Mouse (Mus musculus) stomach, adult 2 months (tissue): ENCODE results near the gene Bcl2l2. TPM values are rescaled to one million over a fixed set of nuclear protein-coding genes. Genes with fewer than 3 reads are reported as not detected.

ENCODE experiments used
- polyA plus RNA-seq: library from polyadenylated mRNA; depleted of rRNA; stranded (reverse); fragments of >200 nt; gene quantifications from 2 replicates; pipeline ENCODE4 v1.2.3, GENCODE M21; 2012; rRNA removed

The Bcl2l2 gene
- polyA plus RNA-seq: 21.4 and 24.2 TPM in 2 replicates

GRCm38 (mm10) chr14:54883154-54884021 lies at the start of gene Bcl2l2, which contains the start of gene Gm20521:
Gene Bcl2l2 (plus strand): TSS chr14:54883377.
Gene Gm20521 (plus strand): TSS chr14:54883441.

GRCm38 (mm10) chr14:54870861-54871260 lies 12.3 kb upstream of the Bcl2l2 start, which contains the start of gene Homez:
Gene Homez (minus strand): TSS chr14:54870961.

GRCm38 (mm10) chr14:54877048-54877715 lies 6.0 kb upstream of the Bcl2l2 start, which contains the start of gene Ppp1r3e:
Gene Ppp1r3e (minus strand): TSS chr14:54877550.

GRCm38 (mm10) chr14:54892200-54892599 lies 9.0 kb downstream of the Bcl2l2 start, which contains the start of gene Pabpn1:
Gene Pabpn1 (plus strand): TSS chr14:54892500.

GRCm38 (mm10) chr14:54912886-54913285 lies 29.7 kb downstream of the Bcl2l2 start, which contains the start of gene Slc22a17:
Gene Slc22a17 (minus strand): TSS chr14:54913132.

GRCm38 (mm10) chr14:54925349-54926342 lies 42.5 kb downstream of the Bcl2l2 start, which contains the start of gene Efs:
Gene Efs (minus strand): TSS chr14:54926126.

GRCm38 (mm10) chr14:54932645-54933150 lies 49.5 kb downstream of the Bcl2l2 start, which contains the start of gene Il25:
Gene Il25 (plus strand): TSS chr14:54932695.

GRCm38 (mm10) chr14:54935904-54936830 lies 53.0 kb downstream of the Bcl2l2 start, which contains the start of gene Cmtm5:
Gene Cmtm5 (plus strand): TSS chr14:54936261.

Other genes with a start within 250 kb of the Bcl2l2 start
- not detected in 2 replicates for gene Gm17606, start 242.4 kb upstream of the Bcl2l2 start, polyA plus RNA-seq
- 2.8 and 4.0 TPM in 2 replicates for gene Cdh24, start 242.0 kb upstream of the Bcl2l2 start, polyA plus RNA-seq
- gene 1700123O20Rik, start 197.2 kb upstream of the Bcl2l2 start, polyA plus RNA-seq: 16.1 and 38.8 TPM in 2 replicates
- 30.3 and 44.2 TPM in 2 replicates for gene Acin1, start 196.4 kb upstream of the Bcl2l2 start, polyA plus RNA-seq
- not detected in 2 replicates for gene Gm29776, start 184.5 kb upstream of the Bcl2l2 start, polyA plus RNA-seq
- 2.6 and 7.1 TPM in 2 replicates for gene Cebpe, start 171.2 kb upstream of the Bcl2l2 start, polyA plus RNA-seq
- 11.9 and 13.5 TPM in 2 replicates for gene Slc7a8, start 101.4 kb upstream of the Bcl2l2 start, polyA plus RNA-seq
- gene Rnf212b, start 69.2 kb upstream of the Bcl2l2 start, polyA plus RNA-seq: not detected in 2 replicates
- gene Homez, start 12.4 kb upstream of the Bcl2l2 start, polyA plus RNA-seq: 1.6 and 1.7 TPM in 2 replicates
- gene Ppp1r3e, start 5.8 kb upstream of the Bcl2l2 start, polyA plus RNA-seq: 7.0 and 8.5 TPM in 2 replicates
- gene Gm20521, start 64 bp downstream of the Bcl2l2 start, polyA plus RNA-seq: 11.1 and 13.1 TPM in 2 replicates
- 19.9 and 24.8 TPM in 2 replicates for gene Pabpn1, start 9.1 kb downstream of the Bcl2l2 start, polyA plus RNA-seq
- gene Slc22a17, start 29.8 kb downstream of the Bcl2l2 start, polyA plus RNA-seq: 30.5 and 37.7 TPM in 2 replicates
- 13.5 and 18.0 TPM in 2 replicates for gene Efs, start 42.7 kb downstream of the Bcl2l2 start, polyA plus RNA-seq
- 0.16 and 0.51 TPM in 2 replicates for gene Il25, start 49.3 kb downstream of the Bcl2l2 start, polyA plus RNA-seq
- 1.7 and 3.0 TPM in 2 replicates for gene Cmtm5, start 52.9 kb downstream of the Bcl2l2 start, polyA plus RNA-seq
- 0.01 and 0.04 TPM in 2 replicates for gene Myh6, start 83.5 kb downstream of the Bcl2l2 start, polyA plus RNA-seq
- not detected in 2 replicates for gene Gm17428, start 93.6 kb downstream of the Bcl2l2 start, polyA plus RNA-seq
- 0.06 and 0.08 TPM in 2 replicates for gene Myh7, start 111.2 kb downstream of the Bcl2l2 start, polyA plus RNA-seq
- gene Ngdn, start 132.1 kb downstream of the Bcl2l2 start, polyA plus RNA-seq: 2.0 TPM in 2 replicates
- gene Zfhx2, start 208.9 kb downstream of the Bcl2l2 start, polyA plus RNA-seq: 1.5 and 1.9 TPM in 2 replicates
- 2.6 and 2.8 TPM in 2 replicates for gene Thtpa, start 211.4 kb downstream of the Bcl2l2 start, polyA plus RNA-seq
- gene Ap1g2, start 223.2 kb downstream of the Bcl2l2 start, polyA plus RNA-seq: 19.1 and 23.4 TPM in 2 replicates
- gene Jph4, start 233.6 kb downstream of the Bcl2l2 start, polyA plus RNA-seq: 1.7 TPM in 2 replicates